Mouse (Mus musculus): ENCODE measurements at regions not wholly inside any gene's neighbourhood (a gene's known extent, or its start where the extent isn't known, plus 50 kb on each side); places are given as distances from the start of the nearest gene placed in this dataset.

- peak overlapping the region; percentile 28 for H3K4me2 ChIP-seq (ENCODE audit: low read length)
- H3K36me3 ChIP-seq (ENCODE audit: control insufficient read depth, insufficient read depth, low read length) = no peaks in the 10 kb centered on the region
- H3K27ac ChIP-seq (replicated peaks; ENCODE audit: low read depth, low read length) = peak overlapping the region; percentile 65
- ATAC-seq (ENCODE audit: low FRiP score, low TSS enrichment) (peak; percentile 73), DNase-seq (peak; percentile 84)
- WGBS = 6% methylated on average over 10 of the region's 10 CpGs
- no peaks in the 10 kb centered on the region for H3K9me3 ChIP-seq (ENCODE audit: control insufficient read depth, low read length)
- no peaks in the 10 kb centered on the region for H3K27me3 ChIP-seq (ENCODE audit: control insufficient read depth, insufficient read depth, low read length)
- no peak overlapping the region for H3K9ac ChIP-seq (replicated peaks; ENCODE audit: low read length)
- H3K4me3 ChIP-seq (replicated peaks; ENCODE audit: low read depth, low read length) = no peak overlapping the region
- peaks cover 29% of the 10 kb centered on the region for H3K4me1 ChIP-seq (ENCODE audit: control insufficient read depth, insufficient read depth, low read length)
Measured at GRCm38 (mm10) chr13:69987181-69987580, 185.0 kb downstream of the Med10 start.

- Histone ChIP-seq H3K27me3 (ENCODE audit: control insufficient read depth, insufficient read depth, low read length) (no peaks in the 10 kb centered on the region), H3K4me2 (ENCODE audit: low read length) (no peak overlapping the region), H3K9me3 (ENCODE audit: control insufficient read depth, low read length) (no peaks in the 10 kb centered on the region), H3K9ac (replicated peaks; ENCODE audit: low read length) (no peak overlapping the region), H3K27ac (replicated peaks; ENCODE audit: low read depth, low read length) (peak overlapping the region; percentile 38; the same call in 1 of the 2 replicates), H3K4me1 (ENCODE audit: control insufficient read depth, insufficient read depth, low read length) (peaks cover 29% of the 10 kb centered on the region), H3K36me3 (ENCODE audit: control insufficient read depth, insufficient read depth, low read length) (no peaks in the 10 kb centered on the region), H3K4me3 (replicated peaks; ENCODE audit: low read depth, low read length) (no peak overlapping the region)
- 0 out of 2 replicates have a peak, but pooled peaks have one; percentile 31 for ATAC-seq (ENCODE audit: low FRiP score, low TSS enrichment)
- WGBS = 48% methylated on average over 4 of the region's 4 CpGs
- peak; percentile 63 for DNase-seq
Measured at GRCm38 (mm10) chr13:69988319-69988718, 186.1 kb downstream of the Med10 start.

- Histone ChIP-seq H3K4me3 (replicated peaks; ENCODE audit: low read depth, low read length) (no peak overlapping the region), H3K27ac (replicated peaks; ENCODE audit: low read depth, low read length) (no peak overlapping the region)
Measured at GRCm38 (mm10) chr13:69991253-69991891, 189.2 kb downstream of the Med10 start.

GRCm38 (mm10) chr13:69991892-69992261, 189.7 kb downstream of the Med10 start:
- Histone ChIP-seq H3K4me3 (replicated peaks; ENCODE audit: low read depth, low read length) (no peak overlapping the region), H3K4me2 (ENCODE audit: low read length) (0 out of 2 replicates have a peak overlapping the region, but pooled peaks have one; percentile 15), H3K36me3 (ENCODE audit: control insufficient read depth, insufficient read depth, low read length) (no peaks in the 10 kb centered on the region), H3K27me3 (ENCODE audit: control insufficient read depth, insufficient read depth, low read length) (no peaks in the 10 kb centered on the region), H3K27ac (replicated peaks; ENCODE audit: low read depth, low read length) (no peak overlapping the region), H3K4me1 (ENCODE audit: control insufficient read depth, insufficient read depth, low read length) (peaks cover 21% of the 10 kb centered on the region), H3K9me3 (ENCODE audit: control insufficient read depth, low read length) (no peaks in the 10 kb centered on the region), H3K9ac (replicated peaks; ENCODE audit: low read length) (no peak overlapping the region; the same call in 1 of the 2 replicates)
- DNase-seq (peak; percentile 35), ATAC-seq (ENCODE audit: low FRiP score, low TSS enrichment) (no peak)
- 46% methylated on average over 14 of the region's 14 CpGs for WGBS

More at GRCm38 (mm10) chr13:69991253-69991891, 189.2 kb downstream of the Med10 start:
- DNase-seq = peak; percentile 79
- Histone ChIP-seq H3K36me3 (ENCODE audit: control insufficient read depth, insufficient read depth, low read length) (no peaks in the 10 kb centered on the region), H3K4me2 (ENCODE audit: low read length) (0 out of 2 replicates have a peak overlapping the region, but pooled peaks have one; percentile 15), H3K9ac (replicated peaks; ENCODE audit: low read length) (no peak overlapping the region; the same call in 1 of the 2 replicates), H3K4me1 (ENCODE audit: control insufficient read depth, insufficient read depth, low read length) (peaks cover 23% of the 10 kb centered on the region), H3K27me3 (ENCODE audit: control insufficient read depth, insufficient read depth, low read length) (no peaks in the 10 kb centered on the region), H3K9me3 (ENCODE audit: control insufficient read depth, low read length) (no peaks in the 10 kb centered on the region)
- WGBS = 23% methylated on average over 11 of the region's 11 CpGs
- 0 out of 2 replicates have a peak, but pooled peaks have one; percentile 38 for ATAC-seq (ENCODE audit: low FRiP score, low TSS enrichment)

GRCm38 (mm10) chr13:70003591-70003990, 201.4 kb downstream of the Med10 start:
- Histone ChIP-seq H3K4me2 (ENCODE audit: low read length) (no peak overlapping the region), H3K27ac (replicated peaks; ENCODE audit: low read depth, low read length) (no peak overlapping the region), H3K4me1 (ENCODE audit: control insufficient read depth, insufficient read depth, low read length) (no peaks in the 10 kb centered on the region), H3K36me3 (ENCODE audit: control insufficient read depth, insufficient read depth, low read length) (no peaks in the 10 kb centered on the region), H3K27me3 (ENCODE audit: control insufficient read depth, insufficient read depth, low read length) (no peaks in the 10 kb centered on the region), H3K9me3 (ENCODE audit: control insufficient read depth, low read length) (no peaks in the 10 kb centered on the region), H3K9ac (replicated peaks; ENCODE audit: low read length) (no peak overlapping the region), H3K4me3 (replicated peaks; ENCODE audit: low read depth, low read length) (no peak overlapping the region)
- ATAC-seq (ENCODE audit: low FRiP score, low TSS enrichment) (no peak), DNase-seq (no peak)
- 87% methylated on average over 15 of the region's 15 CpGs for WGBS

GRCm38 (mm10) chr13:70012123-70012522, 209.9 kb downstream of the Med10 start:
- H3K4me3 ChIP-seq (replicated peaks; ENCODE audit: low read depth, low read length) = no peak overlapping the region
- H3K36me3 ChIP-seq (ENCODE audit: control insufficient read depth, insufficient read depth, low read length) = no peaks in the 10 kb centered on the region
- H3K9me3 ChIP-seq (ENCODE audit: control insufficient read depth, low read length) = no peaks in the 10 kb centered on the region
- H3K27me3 ChIP-seq (ENCODE audit: control insufficient read depth, insufficient read depth, low read length) = no peaks in the 10 kb centered on the region
- no peak overlapping the region for H3K4me2 ChIP-seq (ENCODE audit: low read length)
- H3K9ac ChIP-seq (replicated peaks; ENCODE audit: low read length) = no peak overlapping the region
- H3K4me1 ChIP-seq (ENCODE audit: control insufficient read depth, insufficient read depth, low read length) = 0 out of 2 replicates have a peak, but pooled peaks cover 2% of the 10 kb centered on the region
- DNase-seq = peak; percentile 46
- no peak for ATAC-seq (ENCODE audit: low FRiP score, low TSS enrichment)
- 37% methylated on average over 3 of the region's 3 CpGs for WGBS
- H3K27ac ChIP-seq (replicated peaks; ENCODE audit: low read depth, low read length) = no peak overlapping the region

- DNase-seq = no peak
- WGBS = 28% methylated on average over 4 of the region's 4 CpGs
- Histone ChIP-seq H3K36me3 (ENCODE audit: control insufficient read depth, insufficient read depth, low read length) (no peaks in the 10 kb centered on the region), H3K4me1 (ENCODE audit: control insufficient read depth, insufficient read depth, low read length) (0 out of 2 replicates have a peak, but pooled peaks cover 2% of the 10 kb centered on the region), H3K27ac (replicated peaks; ENCODE audit: low read depth, low read length) (no peak overlapping the region), H3K27me3 (ENCODE audit: control insufficient read depth, insufficient read depth, low read length) (no peaks in the 10 kb centered on the region), H3K9me3 (ENCODE audit: control insufficient read depth, low read length) (no peaks in the 10 kb centered on the region), H3K4me2 (ENCODE audit: low read length) (no peak overlapping the region), H3K4me3 (replicated peaks; ENCODE audit: low read depth, low read length) (no peak overlapping the region), H3K9ac (replicated peaks; ENCODE audit: low read length) (no peak overlapping the region)
- ATAC-seq (ENCODE audit: low FRiP score, low TSS enrichment) = no peak
Measured at GRCm38 (mm10) chr13:70015183-70015582, 213.0 kb downstream of the Med10 start.

- peaks cover 4% of the 10 kb centered on the region; the same call in 1 of the 2 replicates for H3K4me1 ChIP-seq (ENCODE audit: control insufficient read depth, insufficient read depth, low read length)
- H3K4me3 ChIP-seq (replicated peaks; ENCODE audit: low read depth, low read length) = no peak overlapping the region
- no peaks in the 10 kb centered on the region for H3K36me3 ChIP-seq (ENCODE audit: control insufficient read depth, insufficient read depth, low read length)
- no peak overlapping the region for H3K27ac ChIP-seq (replicated peaks; ENCODE audit: low read depth, low read length)
- H3K4me2 ChIP-seq (ENCODE audit: low read length) = no peak overlapping the region
- 81% methylated on average over 5 of the region's 5 CpGs for WGBS
- no peaks in the 10 kb centered on the region for H3K27me3 ChIP-seq (ENCODE audit: control insufficient read depth, insufficient read depth, low read length)
- ATAC-seq (ENCODE audit: low FRiP score, low TSS enrichment) (no peak), DNase-seq (no peak)
- H3K9me3 ChIP-seq (ENCODE audit: control insufficient read depth, low read length) = no peaks in the 10 kb centered on the region
- H3K9ac ChIP-seq (replicated peaks; ENCODE audit: low read length) = no peak overlapping the region
Measured at GRCm38 (mm10) chr13:70017535-70017934, 215.3 kb downstream of the Med10 start.

Measured in midbrain, embryonic 14.5 days (tissue).